Mouse (Mus musculus): ENCODE measurements at regions not wholly inside any gene's neighbourhood (a gene's known extent, or its start where the extent isn't known, plus 50 kb on each side); places are given as distances from the start of the nearest gene placed in this dataset.

GRCm38 (mm10) chr14:95949512-95949911 is 68.5 kb downstream of the 4921530L21Rik start:
- Histone ChIP-seq H3K4me1 (ENCODE audit: control insufficient read depth, insufficient read depth, low read depth, low read length) (no peaks in the 10 kb centered on the region), H3K4me3 (ENCODE audit: low read length) (no peak overlapping the region), H3K27ac (ENCODE audit: low read depth, low read length) (no peak overlapping the region), H3K27me3 (replicated peaks; ENCODE audit: control insufficient read depth, insufficient read depth, low read length) (no peaks in the 10 kb centered on the region), H3K9ac (ENCODE audit: low read depth, low read length) (no peak overlapping the region), H3K4me2 (ENCODE audit: low read length) (no peak overlapping the region), H3K9me3 (ENCODE audit: control insufficient read depth, low read length) (no peaks in the 10 kb centered on the region), H3K36me3 (ENCODE audit: control insufficient read depth, insufficient read depth, low read length) (no peaks in the 10 kb centered on the region)
- ATAC-seq, result no peak
- WGBS, result 61% methylated on average over 2 of the region's 2 CpGs

GRCm38 (mm10) chr14:95956056-95956729 is 75.1 kb downstream of the 4921530L21Rik start:
- Histone ChIP-seq H3K9ac (ENCODE audit: low read depth, low read length) (no peak overlapping the region), H3K36me3 (ENCODE audit: control insufficient read depth, insufficient read depth, low read length) (no peaks in the 10 kb centered on the region), H3K4me1 (ENCODE audit: control insufficient read depth, insufficient read depth, low read depth, low read length) (no peaks in the 10 kb centered on the region), H3K27ac (ENCODE audit: low read depth, low read length) (no peak overlapping the region), H3K27me3 (replicated peaks; ENCODE audit: control insufficient read depth, insufficient read depth, low read length) (no peaks in the 10 kb centered on the region), H3K4me2 (ENCODE audit: low read length) (no peak overlapping the region), H3K4me3 (ENCODE audit: low read length) (no peak overlapping the region), H3K9me3 (ENCODE audit: control insufficient read depth, low read length) (no peaks in the 10 kb centered on the region)
- ATAC-seq, result no peak
- WGBS, result 71% methylated on average over 7 of the region's 7 CpGs

GRCm38 (mm10) chr14:95984021-95984420 is 103.0 kb downstream of the 4921530L21Rik start:
- Histone ChIP-seq H3K27ac (ENCODE audit: low read depth, low read length) (no peak overlapping the region), H3K27me3 (replicated peaks; ENCODE audit: control insufficient read depth, insufficient read depth, low read length) (no peaks in the 10 kb centered on the region), H3K4me2 (ENCODE audit: low read length) (no peak overlapping the region), H3K36me3 (ENCODE audit: control insufficient read depth, insufficient read depth, low read length) (no peaks in the 10 kb centered on the region), H3K4me3 (ENCODE audit: low read length) (no peak overlapping the region), H3K9me3 (ENCODE audit: control insufficient read depth, low read length) (no peaks in the 10 kb centered on the region), H3K9ac (ENCODE audit: low read depth, low read length) (no peak overlapping the region), H3K4me1 (ENCODE audit: control insufficient read depth, insufficient read depth, low read depth, low read length) (no peaks in the 10 kb centered on the region)
- 61% methylated on average over 2 of the region's 2 CpGs for WGBS
- ATAC-seq, result no peak

GRCm38 (mm10) chr14:95998356-95998755 is 117.3 kb downstream of the 4921530L21Rik start:
- no peaks in the 10 kb centered on the region for H3K27me3 ChIP-seq (replicated peaks; ENCODE audit: control insufficient read depth, insufficient read depth, low read length)
- peak; percentile 61; the same call in 1 of the 2 replicates for ATAC-seq
- no peaks in the 10 kb centered on the region for H3K4me1 ChIP-seq (ENCODE audit: control insufficient read depth, insufficient read depth, low read depth, low read length)
- H3K36me3 ChIP-seq (ENCODE audit: control insufficient read depth, insufficient read depth, low read length), result no peaks in the 10 kb centered on the region
- no peak overlapping the region for H3K27ac ChIP-seq (ENCODE audit: low read depth, low read length)
- no peak overlapping the region for H3K4me3 ChIP-seq (ENCODE audit: low read length)
- H3K9ac ChIP-seq (ENCODE audit: low read depth, low read length), result no peak overlapping the region
- no peak overlapping the region for H3K4me2 ChIP-seq (ENCODE audit: low read length)
- no peaks in the 10 kb centered on the region for H3K9me3 ChIP-seq (ENCODE audit: control insufficient read depth, low read length)
- 44% methylated on average over 1 of the region's 1 CpGs for WGBS

- WGBS, result 88% methylated on average over 2 of the region's 2 CpGs
- H3K27ac ChIP-seq (ENCODE audit: low read depth, low read length), result no peak overlapping the region
- H3K9me3 ChIP-seq (ENCODE audit: control insufficient read depth, low read length), result no peaks in the 10 kb centered on the region
- no peak for ATAC-seq
- H3K4me1 ChIP-seq (ENCODE audit: control insufficient read depth, insufficient read depth, low read depth, low read length), result no peaks in the 10 kb centered on the region
- no peak overlapping the region for H3K9ac ChIP-seq (ENCODE audit: low read depth, low read length)
- H3K4me2 ChIP-seq (ENCODE audit: low read length), result no peak overlapping the region
- no peak overlapping the region for H3K4me3 ChIP-seq (ENCODE audit: low read length)
- no peaks in the 10 kb centered on the region for H3K27me3 ChIP-seq (replicated peaks; ENCODE audit: control insufficient read depth, insufficient read depth, low read length)
- H3K36me3 ChIP-seq (ENCODE audit: control insufficient read depth, insufficient read depth, low read length), result no peaks in the 10 kb centered on the region
Observed at GRCm38 (mm10) chr14:96021646-96022045, 140.6 kb downstream of the 4921530L21Rik start.

All from hindbrain, embryonic 16.5 days (tissue).